Mouse (Mus musculus): ENCODE measurements around the gene Trhr2.

Gene Trhr2

GRCm38 (mm10) chr8:122354157-122354556 is 6.4 kb downstream of the Trhr2 start:
- no peak for DNase-seq

DNA sequence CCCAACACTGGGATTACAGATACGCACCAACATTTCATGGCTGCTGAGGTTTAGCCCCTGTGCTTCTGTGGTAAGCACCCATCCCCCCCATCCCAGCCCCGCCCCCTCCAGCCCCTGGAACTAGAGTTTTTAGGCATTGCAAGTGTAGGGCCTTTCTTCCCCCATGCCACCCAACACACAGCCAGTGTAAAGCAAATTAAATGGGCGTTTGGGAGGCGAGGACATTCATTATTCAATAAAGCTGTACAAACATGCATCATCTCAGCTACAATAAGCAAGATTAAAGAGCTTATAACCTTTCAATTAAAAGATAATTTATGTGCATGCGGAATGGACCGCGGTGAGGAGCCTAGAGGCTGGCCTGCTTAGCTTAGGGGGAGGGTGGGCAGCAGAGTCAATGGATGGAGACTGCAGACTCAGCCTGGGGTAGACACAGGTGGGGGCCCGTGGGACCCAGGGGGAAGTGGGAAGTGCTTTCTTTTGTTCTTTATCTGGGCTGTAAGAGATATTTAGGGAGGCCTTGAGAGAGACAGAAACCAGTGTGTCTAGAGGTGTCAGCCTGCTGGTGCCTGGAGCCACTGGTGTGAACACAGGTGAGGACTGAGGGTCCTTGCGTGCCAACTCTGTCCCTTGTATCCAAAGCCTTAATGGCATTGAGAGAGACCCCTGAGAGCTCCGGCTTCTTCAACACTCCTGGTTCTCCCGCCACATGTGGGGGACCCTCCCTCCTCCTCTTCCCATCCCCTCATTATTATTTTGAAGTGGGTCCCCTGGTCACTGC is 10.0 kb downstream of the Trhr2 start:
- no peak for DNase-seq

DNA sequence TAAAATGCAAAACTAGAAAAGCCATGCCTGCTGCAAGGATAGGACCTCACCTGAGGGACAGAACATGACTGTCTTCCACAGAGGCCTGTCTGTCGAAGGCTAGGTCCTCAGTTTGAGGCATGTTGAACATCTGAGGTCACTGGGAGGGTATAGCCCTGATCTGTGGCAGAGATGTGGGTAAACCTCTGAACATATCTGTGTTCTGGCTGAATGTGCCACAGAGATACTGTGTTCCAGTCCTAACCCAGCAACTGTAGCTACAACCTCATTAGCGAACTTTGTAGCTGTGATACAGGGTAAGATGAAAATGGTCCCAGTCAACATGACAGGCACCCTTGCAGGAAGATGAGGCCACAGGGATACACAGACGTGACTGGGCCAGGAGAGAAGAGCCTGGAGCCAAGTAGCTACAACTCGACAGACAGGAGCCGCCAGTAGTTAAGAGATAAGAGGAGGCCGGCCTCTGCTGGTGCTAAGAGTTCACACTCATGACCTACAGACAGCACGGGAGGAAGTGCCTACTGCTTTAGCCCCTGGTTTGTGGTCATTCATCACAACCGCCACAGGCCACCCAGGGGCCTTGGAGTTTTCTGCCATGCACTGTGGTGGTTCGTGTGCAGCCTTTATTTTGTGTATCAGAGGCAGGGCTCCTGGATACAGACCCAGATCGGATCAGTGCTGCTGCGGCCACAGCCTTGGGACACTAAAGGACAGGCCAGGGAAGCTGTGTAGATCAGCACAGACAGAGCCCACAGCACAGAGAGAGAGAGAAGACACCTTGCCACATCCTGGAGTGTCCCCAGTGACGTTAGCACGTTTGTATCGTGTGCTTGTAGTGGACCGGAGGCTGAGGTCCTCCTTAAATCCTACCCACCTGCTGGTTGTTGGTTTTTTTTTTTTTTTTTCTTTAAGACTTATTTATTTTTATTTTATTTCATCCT is 10.9 kb downstream of the Trhr2 start:
- DNase-seq: no peak

DNA sequence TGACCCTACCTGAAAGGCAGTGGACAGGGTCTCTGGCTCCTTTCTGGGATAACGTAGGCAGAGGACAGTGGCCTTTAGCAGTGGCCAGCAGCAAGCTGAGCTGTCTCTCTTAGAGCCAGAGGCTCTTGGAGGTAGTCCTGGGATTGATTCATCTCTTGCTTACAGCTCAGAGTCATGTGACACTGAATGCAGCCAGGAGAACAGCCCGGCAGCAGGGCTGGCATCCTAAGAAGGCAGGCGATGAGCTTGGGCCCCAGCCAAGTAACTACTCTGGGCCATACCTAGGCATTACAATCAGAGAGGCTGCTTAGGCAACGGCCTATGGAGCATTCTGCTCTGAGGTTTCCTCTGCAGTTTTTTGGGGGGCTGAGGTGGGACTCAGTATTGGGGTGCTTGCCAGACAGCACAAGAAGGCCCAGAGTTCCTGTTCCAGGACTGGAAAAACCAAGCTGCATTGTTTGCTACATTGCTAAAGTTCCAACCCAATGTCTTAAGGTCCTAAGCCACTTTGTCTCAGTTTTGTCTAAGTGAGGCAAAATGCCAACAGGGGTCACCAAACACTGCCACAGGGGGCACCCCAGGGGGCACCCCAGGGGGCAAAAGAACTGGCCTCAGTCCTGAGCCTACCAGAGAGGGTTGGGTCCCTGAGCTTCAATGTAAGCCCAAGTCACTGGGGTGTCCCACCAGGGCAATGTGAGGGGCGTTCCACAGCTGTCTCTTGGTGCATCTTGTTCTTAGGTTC is 12.6 kb downstream of the Trhr2 start:
- peak; percentile 95 to 97 for DNase-seq

DNA sequence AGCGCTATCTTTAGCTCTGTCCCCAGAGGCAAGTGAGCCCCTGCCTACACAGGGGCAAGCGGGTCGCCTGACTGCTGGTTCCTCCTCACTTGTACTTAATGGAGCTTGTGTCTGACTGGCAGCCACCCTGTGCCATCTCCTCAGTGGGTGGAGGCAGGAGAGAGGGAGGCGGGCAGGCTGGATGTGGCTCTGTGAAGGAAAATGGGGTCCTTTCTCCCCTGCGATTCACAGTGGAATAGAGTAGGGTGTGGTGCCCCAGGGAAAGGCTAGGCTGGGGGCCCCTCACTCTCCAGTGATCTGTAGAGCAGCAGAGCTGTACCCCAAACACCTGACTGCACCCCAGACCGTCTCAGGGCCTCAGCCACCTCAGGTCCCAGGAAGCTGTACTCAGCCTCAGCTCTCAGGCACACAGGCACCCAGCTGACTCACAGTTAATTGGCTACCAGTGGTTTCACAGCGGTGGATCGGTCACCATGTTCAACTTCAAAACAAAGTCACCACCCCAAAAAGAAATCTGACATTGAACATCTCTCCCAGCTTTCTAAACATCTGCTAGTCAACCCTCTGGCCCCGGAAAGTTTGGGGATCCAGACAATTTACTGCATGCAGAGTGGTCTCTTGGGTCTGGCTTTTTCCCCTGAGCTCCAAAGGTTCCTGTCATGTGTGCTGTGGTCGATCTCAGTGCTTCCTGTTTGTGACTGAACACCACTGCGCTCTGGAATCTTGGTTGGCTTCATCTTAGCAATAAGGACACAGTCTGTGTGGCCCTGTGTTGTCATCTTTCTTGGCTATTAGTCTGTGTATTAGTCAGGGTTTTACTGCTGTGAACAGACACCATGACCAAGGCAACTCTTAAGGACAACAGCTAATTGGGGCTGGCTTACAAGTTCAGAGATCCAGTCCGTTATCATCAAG is 15.1 kb downstream of the Trhr2 start:
- peak in 1 of 2 experiments; percentile 12 for DNase-seq

GRCm38 (mm10) chr8:122344219-122344618 is 16.3 kb downstream of the Trhr2 start:
- peak in 1 of 2 experiments; percentile 32 for DNase-seq

DNA sequence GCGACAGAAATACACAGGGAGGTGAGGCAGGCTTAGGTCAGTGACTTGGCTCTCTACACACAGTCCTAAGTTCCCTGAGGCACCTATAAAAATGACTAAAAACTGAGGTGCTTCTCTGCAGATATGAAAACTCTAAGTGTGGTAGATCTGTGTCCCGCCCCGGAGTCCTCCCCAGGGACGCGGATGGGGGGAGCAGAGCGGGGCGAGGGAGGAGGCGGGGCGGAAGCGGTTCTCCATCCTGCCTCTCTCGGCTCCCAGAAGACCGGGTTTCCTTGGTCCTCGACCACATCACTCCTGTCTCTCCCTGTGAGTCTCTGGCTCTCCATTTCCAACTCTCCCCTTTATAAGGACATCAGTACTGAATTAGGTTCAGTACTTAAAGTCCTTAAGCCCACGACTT is 16.8 kb downstream of the Trhr2 start:
- peak in 1 of 2 experiments; percentile 55 for DNase-seq

DNA sequence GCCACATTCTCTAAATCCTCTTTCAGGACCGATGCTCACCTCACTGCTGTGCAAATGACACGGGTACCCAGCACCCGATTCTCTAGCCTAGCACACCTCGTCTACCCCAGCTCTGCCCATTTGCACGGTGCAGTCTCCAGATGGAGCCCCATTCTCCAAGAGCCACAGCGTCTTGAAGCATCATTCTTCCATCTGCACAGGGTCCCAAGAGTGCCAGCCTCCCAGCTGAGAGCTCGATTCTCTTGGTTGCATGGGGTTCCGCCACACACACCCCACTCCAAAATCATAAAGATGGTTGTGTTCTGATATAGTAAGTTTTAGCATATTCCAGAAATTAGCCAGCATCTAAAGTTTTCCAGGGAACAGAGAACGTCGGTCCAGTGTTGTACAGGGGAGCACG is 17.2 kb downstream of the Trhr2 start:
- peak in 1 of 2 experiments; percentile 39 for DNase-seq

DNA sequence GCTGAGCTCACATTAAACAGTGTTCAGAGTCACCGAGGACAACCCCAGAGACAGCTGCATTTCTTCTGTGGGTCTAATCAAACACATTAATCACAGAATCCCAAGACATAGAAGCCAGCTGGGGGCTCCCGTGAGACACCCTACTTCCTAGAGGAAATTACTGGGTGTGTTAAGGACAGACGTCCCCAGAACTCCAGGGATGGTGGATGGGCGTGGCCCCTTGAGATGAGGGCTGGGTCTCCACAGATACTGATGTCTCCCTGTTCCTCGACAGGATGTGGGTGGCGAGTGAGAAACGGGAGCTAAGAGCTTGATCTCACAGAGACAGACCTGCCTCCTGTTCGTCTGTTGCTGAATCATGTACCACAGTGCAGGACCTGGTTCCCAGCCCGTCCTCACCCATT is 17.7 kb downstream of the Trhr2 start:
- DNase-seq: peak in 1 of 2 experiments; percentile 43

DNA sequence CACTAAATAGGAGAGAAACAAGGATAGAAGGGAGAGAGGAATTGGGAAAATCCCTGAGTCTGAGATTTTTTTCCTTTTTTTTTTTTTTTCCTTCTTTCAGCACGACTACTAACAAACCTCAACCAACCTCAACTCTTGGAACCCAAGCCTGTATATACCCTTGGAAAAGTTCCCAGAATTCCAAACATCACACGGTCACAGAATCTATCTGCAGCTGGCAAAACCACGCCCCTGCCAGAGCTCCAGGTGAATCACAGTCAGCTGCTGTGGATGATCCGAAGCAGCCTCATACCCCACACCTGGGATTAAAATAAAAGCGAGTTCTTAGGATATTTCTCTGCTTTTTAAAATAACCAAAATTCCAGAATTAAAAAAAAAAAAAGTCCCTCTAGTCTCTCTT is 18.2 kb downstream of the Trhr2 start:
- no peak for DNase-seq

DNA sequence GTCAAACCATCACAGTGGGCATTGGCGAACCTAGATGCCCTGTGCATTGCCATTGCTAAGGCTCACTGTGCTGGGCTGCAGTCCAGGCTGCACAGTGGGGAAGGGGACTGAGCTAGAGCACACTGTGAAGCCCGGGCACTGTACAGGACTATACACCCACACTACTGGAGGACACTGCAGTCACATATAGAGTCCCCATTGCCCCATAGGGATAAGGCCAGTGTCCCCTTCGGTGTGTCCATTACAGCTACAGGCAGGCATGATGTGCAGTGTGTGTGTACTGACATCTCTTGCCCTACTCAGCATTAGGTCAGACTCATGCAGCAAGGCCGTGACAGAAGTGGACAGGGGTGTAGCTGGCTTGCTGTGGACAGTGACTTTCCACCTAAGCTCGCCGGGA is 18.8 kb downstream of the Trhr2 start:
- peak in 1 of 2 experiments; percentile 21 for DNase-seq

DNA sequence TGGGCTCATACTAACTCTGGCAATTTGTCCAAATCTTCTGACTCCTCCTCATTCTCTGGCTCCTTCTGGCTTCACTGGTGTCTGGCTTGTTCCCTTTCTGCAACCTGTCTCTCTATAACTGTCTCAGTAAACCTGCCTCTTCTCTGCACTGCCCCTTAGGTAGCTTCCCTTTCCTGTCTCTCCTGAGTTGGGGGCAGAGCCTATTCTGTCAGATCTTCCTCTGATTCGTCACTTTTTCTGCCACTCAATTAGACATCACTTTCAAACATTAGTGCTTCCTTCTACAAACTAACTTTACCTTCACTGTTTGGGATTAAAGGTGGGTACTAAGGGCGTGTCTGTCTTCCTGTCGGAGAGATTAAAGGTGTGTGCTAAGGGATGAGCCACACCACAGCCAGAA is 19.8 kb downstream of the Trhr2 start:
- no peak for DNase-seq

- DNase-seq: peak in 1 of 2 experiments; percentile 62
Observed at GRCm38 (mm10) chr8:122338852-122339251, 21.7 kb downstream of the Trhr2 start.

- peak; percentile 60 to 68 for DNase-seq
Observed at GRCm38 (mm10) chr8:122336251-122336910, 24.2 kb downstream of the Trhr2 start.

DNA sequence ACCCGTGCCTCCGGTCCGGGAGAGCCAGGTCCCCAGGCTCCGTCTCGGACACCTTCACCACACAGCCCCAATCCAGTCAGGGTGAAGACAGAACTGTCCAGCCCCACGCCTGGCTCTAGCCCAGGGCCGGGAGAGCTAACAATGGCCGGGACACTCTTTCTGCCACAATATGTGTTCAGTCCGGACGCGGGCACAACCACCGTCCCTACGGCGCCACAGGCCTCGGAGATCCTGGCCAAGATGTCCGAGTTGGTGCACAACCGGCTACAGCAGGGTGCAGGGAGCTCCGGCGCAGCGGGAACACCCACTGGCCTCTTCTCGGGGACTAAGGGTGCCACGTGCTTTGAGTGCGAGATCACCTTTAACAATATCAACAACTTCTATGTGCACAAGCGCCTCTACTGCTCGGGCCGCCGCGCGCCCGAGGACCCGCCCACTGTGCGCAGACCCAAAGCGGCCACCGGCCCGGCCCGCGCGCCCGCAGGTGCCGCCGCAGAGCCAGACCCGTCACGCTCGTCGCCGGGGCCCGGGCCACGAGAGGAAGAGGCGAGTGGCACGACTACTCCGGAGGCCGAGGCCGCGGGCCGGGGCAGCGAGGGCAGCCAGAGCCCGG is 24.8 kb downstream of the Trhr2 start:
- DNase-seq: no peak

GRCm38 (mm10) chr8:122334791-122335490 is 25.6 kb downstream of the Trhr2 start:
- no peak for DNase-seq

- DNase-seq: no peak
Observed at GRCm38 (mm10) chr8:122333531-122333930, 27.0 kb downstream of the Trhr2 start.

DNA sequence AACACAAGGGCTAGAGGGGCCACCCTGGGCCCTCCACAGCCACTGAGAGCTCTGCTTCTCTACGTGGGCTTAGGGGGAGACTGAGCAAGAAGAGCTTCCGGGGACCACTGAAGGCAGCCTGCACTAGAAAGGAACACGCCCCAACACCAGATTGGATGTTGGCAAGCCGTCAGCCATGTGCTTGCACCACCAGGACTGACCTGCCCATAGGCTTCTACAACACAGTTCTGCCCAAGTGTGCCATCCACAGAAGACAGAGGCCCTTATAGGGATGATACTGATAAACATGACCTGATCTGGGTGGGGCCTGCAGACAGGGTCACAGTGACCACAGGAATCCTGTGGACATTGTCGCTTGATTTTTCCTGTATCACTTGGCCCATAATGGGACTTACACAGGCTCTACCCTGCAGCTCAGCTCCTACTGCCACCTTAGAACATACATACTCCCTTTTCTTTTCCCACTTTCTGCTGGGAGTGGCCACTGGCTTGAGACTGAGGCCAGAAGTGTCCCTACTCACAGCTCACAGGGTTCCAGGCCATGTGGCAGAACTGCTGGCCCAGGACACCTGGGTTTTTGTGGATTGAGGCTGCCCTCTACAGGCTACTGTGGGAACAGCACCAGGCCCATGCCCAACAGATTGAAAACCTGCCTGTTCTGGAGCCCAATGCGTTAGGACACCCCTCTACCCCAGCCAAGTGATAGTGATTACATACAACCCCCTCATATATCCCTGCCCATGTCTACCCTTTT is 27.6 kb downstream of the Trhr2 start:
- peak; percentile 92 to 95 for DNase-seq

GRCm38 (mm10) chr8:122331134-122331523 is 29.4 kb downstream of the Trhr2 start:
- no peak for DNase-seq

Measured in cerebellum, postnatal 14 days (tissue).